Mouse (Mus musculus): ENCODE results near the gene Mylk. TPM values are rescaled to one million over a fixed set of nuclear protein-coding genes. Genes with fewer than 3 reads are reported as not detected.

Gene Mylk
- total RNA-seq, 1 experiment: 0.27 TPM

DNA sequence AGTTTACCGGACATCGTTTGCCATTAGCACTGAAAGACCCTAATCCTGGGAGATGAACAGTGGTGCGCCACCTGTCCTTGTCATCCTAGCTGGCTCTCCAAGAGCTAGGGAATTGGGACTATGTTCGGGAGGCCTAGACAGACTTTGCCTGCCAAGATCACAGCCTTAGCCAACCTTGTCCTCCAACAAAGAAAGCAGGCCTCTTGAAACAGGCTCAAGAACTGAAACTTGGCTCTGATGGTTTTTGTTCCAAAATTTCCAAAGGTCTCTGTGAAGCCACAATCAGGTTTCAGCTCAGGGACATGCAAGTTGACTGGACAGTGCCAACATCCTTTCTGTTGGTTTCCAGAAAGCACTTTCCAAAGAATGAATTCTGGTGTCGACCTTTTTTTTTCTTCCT, 247.8 kb downstream of the Mylk start:
- no peak overlapping the region for H3K9ac ChIP-seq (ENCODE audit: insufficient read depth, low read depth, low read length, poor library complexity, severe bottlenecking)
- in situ Hi-C loops (cut with MboI; ENCODE audit: low sequenced_read_pairs in 2 of 2, unreplicated experiment in 2 of 2): no loop called here
- no peaks in the 10 kb centered on the region for H3K4me1 ChIP-seq (ENCODE audit: control insufficient read depth in 2 of 2, insufficient read depth in 2 of 2, low read length in 2 of 2, poor library complexity in 1 of 2)
- H3K27ac ChIP-seq (ENCODE audit: insufficient read depth, low read depth, low read length, poor library complexity, severe bottlenecking): no peak overlapping the region
- no peaks in the 10 kb centered on the region for H3K36me3 ChIP-seq (ENCODE audit: control insufficient read depth, insufficient read depth, low read length, poor library complexity, severe bottlenecking)
- H3K9me3 ChIP-seq (ENCODE audit: control insufficient read depth, insufficient read depth, low read depth, low read length): no peaks in the 10 kb centered on the region
- H3K4me3 ChIP-seq (ENCODE audit: insufficient read depth in 1 of 2, low read depth in 1 of 2, low read length in 2 of 2, poor library complexity in 1 of 2, severe bottlenecking in 1 of 2): no peak overlapping the region
- TF ChIP-seq ZNF384 (IDR thresholded peaks at IDR 0.05; ENCODE audit: low read depth, low read length) (no peak), ZC3H11A (IDR thresholded peaks at IDR 0.05; ENCODE audit: borderline replicate concordance, low read depth, low read length) (no peak), CHD2 (IDR thresholded peaks at IDR 0.05; ENCODE audit: low read depth, low read length) (no peak), MAFK (IDR thresholded peaks at IDR 0.05; ENCODE audit: insufficient read depth, low read depth, low read length) (no peak), HCFC1 (IDR thresholded peaks at IDR 0.05; ENCODE audit: borderline replicate concordance, insufficient read depth, low read length) (no peak)
- DNase-seq (ENCODE audit: low read depth, low spot score): no peak

DNA sequence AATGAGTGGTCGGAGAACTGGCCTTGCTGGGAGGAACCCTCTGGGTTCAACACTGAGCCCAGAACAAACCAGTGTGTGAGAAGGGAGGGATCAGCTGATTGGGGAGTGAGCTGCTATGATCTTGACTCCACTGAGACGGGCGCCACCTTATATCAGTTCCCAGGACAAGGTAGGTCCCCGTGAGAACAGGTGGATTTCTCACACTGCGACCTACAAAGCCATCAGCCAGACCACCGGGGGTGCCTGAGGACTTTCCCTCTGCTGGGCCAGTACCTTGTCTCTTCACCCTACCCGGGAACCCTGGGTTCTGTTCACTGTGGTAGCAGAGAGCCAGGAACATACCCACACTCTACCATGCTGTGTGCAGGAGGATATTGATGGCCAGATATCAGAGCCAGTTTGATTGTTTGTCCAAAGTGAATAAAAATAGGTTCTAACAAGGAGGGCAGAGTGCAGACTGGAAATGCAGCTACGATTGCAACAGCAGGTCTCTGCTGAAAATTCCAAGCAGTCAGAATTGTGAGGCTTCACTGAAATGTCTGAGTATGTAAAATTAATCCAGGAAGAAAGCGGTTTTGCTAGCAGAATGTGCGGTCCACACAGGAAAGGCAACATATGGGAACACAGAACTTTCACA, 248.8 kb downstream of the Mylk start:
- TF ChIP-seq HCFC1 (IDR thresholded peaks at IDR 0.05; ENCODE audit: borderline replicate concordance, insufficient read depth, low read length): no peak
- no peak for TF ChIP-seq ZC3H11A (IDR thresholded peaks at IDR 0.05; ENCODE audit: borderline replicate concordance, low read depth, low read length)
- TF ChIP-seq ZNF384 (IDR thresholded peaks at IDR 0.05; ENCODE audit: low read depth, low read length): no peak
- TF ChIP-seq MAFK (IDR thresholded peaks at IDR 0.05; ENCODE audit: insufficient read depth, low read depth, low read length): no peak
- no peak for TF ChIP-seq CHD2 (IDR thresholded peaks at IDR 0.05; ENCODE audit: low read depth, low read length)
- no peak overlapping the region for H3K27ac ChIP-seq (ENCODE audit: insufficient read depth, low read depth, low read length, poor library complexity, severe bottlenecking)
- in situ Hi-C loops (cut with MboI; ENCODE audit: low sequenced_read_pairs in 2 of 2, unreplicated experiment in 2 of 2): no loop called here
- DNase-seq (ENCODE audit: low read depth, low spot score): no peak
- H3K9me3 ChIP-seq (ENCODE audit: control insufficient read depth, insufficient read depth, low read depth, low read length): no peaks in the 10 kb centered on the region
- H3K4me3 ChIP-seq (ENCODE audit: insufficient read depth in 1 of 2, low read depth in 1 of 2, low read length in 2 of 2, poor library complexity in 1 of 2, severe bottlenecking in 1 of 2): no peak overlapping the region
- no peaks in the 10 kb centered on the region for H3K36me3 ChIP-seq (ENCODE audit: control insufficient read depth, insufficient read depth, low read length, poor library complexity, severe bottlenecking)
- H3K9ac ChIP-seq (ENCODE audit: insufficient read depth, low read depth, low read length, poor library complexity, severe bottlenecking): no peak overlapping the region
- H3K4me1 ChIP-seq (ENCODE audit: control insufficient read depth in 2 of 2, insufficient read depth in 2 of 2, low read length in 2 of 2, poor library complexity in 1 of 2): no peaks in the 10 kb centered on the region

DNA sequence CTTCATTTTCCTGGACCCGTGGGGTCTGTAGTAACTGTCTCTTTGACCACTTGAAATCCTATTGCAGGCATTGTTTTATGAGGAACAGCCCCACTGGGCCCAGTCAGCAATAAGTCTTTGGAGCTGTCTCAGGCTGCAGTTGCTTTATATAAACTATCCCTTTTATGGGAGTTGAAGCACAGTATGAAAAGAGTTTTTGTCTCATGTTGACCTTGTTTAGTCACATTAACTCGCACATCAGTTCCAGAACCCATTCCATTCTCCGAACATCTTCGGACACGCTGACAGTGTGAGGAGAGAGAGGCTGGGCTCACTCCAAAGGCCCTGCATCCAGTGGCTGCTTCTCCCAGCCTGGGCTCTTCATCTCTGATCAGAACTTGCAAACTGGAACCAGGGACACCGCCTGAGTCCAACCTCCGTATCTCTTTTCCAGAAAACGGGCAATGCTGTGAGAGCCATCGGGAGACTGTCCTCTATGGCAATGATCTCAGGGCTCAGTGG, 249.7 kb downstream of the Mylk start:
- no peaks in the 10 kb centered on the region for H3K36me3 ChIP-seq (ENCODE audit: control insufficient read depth, insufficient read depth, low read length, poor library complexity, severe bottlenecking)
- no peaks in the 10 kb centered on the region for H3K4me1 ChIP-seq (ENCODE audit: control insufficient read depth in 2 of 2, insufficient read depth in 2 of 2, low read length in 2 of 2, poor library complexity in 1 of 2)
- H3K9ac ChIP-seq (ENCODE audit: insufficient read depth, low read depth, low read length, poor library complexity, severe bottlenecking): no peak overlapping the region
- no peak overlapping the region for H3K4me3 ChIP-seq (ENCODE audit: insufficient read depth in 1 of 2, low read depth in 1 of 2, low read length in 2 of 2, poor library complexity in 1 of 2, severe bottlenecking in 1 of 2)
- in situ Hi-C loops (cut with MboI; ENCODE audit: low sequenced_read_pairs in 2 of 2, unreplicated experiment in 2 of 2): no loop called here
- no peak overlapping the region for H3K27ac ChIP-seq (ENCODE audit: insufficient read depth, low read depth, low read length, poor library complexity, severe bottlenecking)
- DNase-seq (ENCODE audit: low read depth, low spot score): no peak
- no peaks in the 10 kb centered on the region for H3K9me3 ChIP-seq (ENCODE audit: control insufficient read depth, insufficient read depth, low read depth, low read length)
- no peak for TF ChIP-seq ZC3H11A (IDR thresholded peaks at IDR 0.05; ENCODE audit: borderline replicate concordance, low read depth, low read length)
- TF ChIP-seq HCFC1 (IDR thresholded peaks at IDR 0.05; ENCODE audit: borderline replicate concordance, insufficient read depth, low read length): no peak
- no peak for TF ChIP-seq CHD2 (IDR thresholded peaks at IDR 0.05; ENCODE audit: low read depth, low read length)
- no peak for TF ChIP-seq ZNF384 (IDR thresholded peaks at IDR 0.05; ENCODE audit: low read depth, low read length)
- TF ChIP-seq MAFK (IDR thresholded peaks at IDR 0.05; ENCODE audit: insufficient read depth, low read depth, low read length): no peak

DNA sequence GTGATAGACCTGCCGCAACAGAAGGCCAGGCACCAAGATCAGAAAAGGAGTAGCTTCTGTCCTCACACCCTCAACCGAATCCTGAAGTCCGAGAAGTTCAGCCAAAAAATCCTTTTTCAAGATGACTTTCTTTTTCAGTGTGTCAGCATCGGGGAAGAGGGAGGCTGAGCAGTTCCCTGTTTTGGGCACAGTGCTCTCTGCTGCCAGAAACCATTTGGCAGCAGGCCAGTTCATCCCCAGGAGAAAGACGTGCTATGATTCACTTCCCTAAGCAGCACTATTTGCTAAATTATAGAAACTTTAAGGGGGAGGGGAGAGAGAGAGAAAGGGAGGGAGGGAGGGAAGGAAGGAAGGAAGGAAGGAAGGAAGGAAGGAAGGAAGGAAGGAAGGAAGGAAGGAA, 251.1 kb downstream of the Mylk start:
- no peak for TF ChIP-seq HCFC1 (IDR thresholded peaks at IDR 0.05; ENCODE audit: borderline replicate concordance, insufficient read depth, low read length)
- TF ChIP-seq MAFK (IDR thresholded peaks at IDR 0.05; ENCODE audit: insufficient read depth, low read depth, low read length): no peak
- no peak for TF ChIP-seq ZC3H11A (IDR thresholded peaks at IDR 0.05; ENCODE audit: borderline replicate concordance, low read depth, low read length)
- no peak for TF ChIP-seq CHD2 (IDR thresholded peaks at IDR 0.05; ENCODE audit: low read depth, low read length)
- TF ChIP-seq ZNF384 (IDR thresholded peaks at IDR 0.05; ENCODE audit: low read depth, low read length): no peak
- Histone ChIP-seq H3K9me3 (ENCODE audit: control insufficient read depth, insufficient read depth, low read depth, low read length) (no peaks in the 10 kb centered on the region), H3K36me3 (ENCODE audit: control insufficient read depth, insufficient read depth, low read length, poor library complexity, severe bottlenecking) (no peaks in the 10 kb centered on the region), H3K9ac (ENCODE audit: insufficient read depth, low read depth, low read length, poor library complexity, severe bottlenecking) (no peak overlapping the region), H3K4me3 (ENCODE audit: insufficient read depth in 1 of 2, low read depth in 1 of 2, low read length in 2 of 2, poor library complexity in 1 of 2, severe bottlenecking in 1 of 2) (no peak overlapping the region), H3K27ac (ENCODE audit: insufficient read depth, low read depth, low read length, poor library complexity, severe bottlenecking) (no peak overlapping the region), H3K4me1 (ENCODE audit: control insufficient read depth in 2 of 2, insufficient read depth in 2 of 2, low read length in 2 of 2, poor library complexity in 1 of 2) (peaks cover 0 to 4% of the 10 kb centered on the region in 2 experiments; a peak in 1 of 4 replicates)
- DNase-seq (ENCODE audit: low read depth, low spot score): no peak
- in situ Hi-C loops (cut with MboI; ENCODE audit: low sequenced_read_pairs in 2 of 2, unreplicated experiment in 2 of 2): no loop called here
